Mouse (Mus musculus) forebrain, embryonic 16.5 days (tissue): ENCODE data around the gene Srbd1. TPM values are rescaled to one million over a fixed set of nuclear protein-coding genes. Genes with fewer than 3 reads are reported as not detected.
A peak's percentile ranks its signal among the peaks of the same experiment; 100 is the strongest.

Experiments used
- ATAC-seq: fragments of 200-750 bp; cut with Nextera tagmentation; 2 replicates; pipeline ENCODE4 v1.8.0; 2017; ENCODE audit warnings: mild to moderate bottlenecking, moderate library complexity
- H3K27ac ChIP-seq: fragments of 300-500 bp; sonication (generic); 2 replicates; pipeline ENCODE4 v1.5.1; 2014; ENCODE audit warnings: low read length, control low read depth
- H3K27me3 ChIP-seq: fragments of 300-500 bp; sonication (generic); replicated peaks from 2 replicates; pipeline ENCODE4 v1.6.1; 2014; ENCODE audit warnings: low read length; ENCODE audit not compliant: control insufficient read depth, insufficient read depth
- H3K36me3 ChIP-seq: fragments of 300-500 bp; sonication (generic); 2 replicates; pipeline ENCODE4 v1.6.1; 2014; ENCODE audit not compliant: control insufficient read depth, insufficient read depth
- H3K4me1 ChIP-seq: fragments of 300-500 bp; sonication (generic); replicated peaks from 2 replicates; pipeline ENCODE4 v1.6.1; 2014; ENCODE audit warnings: low read length; ENCODE audit not compliant: control insufficient read depth, insufficient read depth
- H3K4me2 ChIP-seq: fragments of 300-500 bp; sonication (generic); 2 replicates; pipeline ENCODE4 v1.6.1; 2014; ENCODE audit warnings: mild to moderate bottlenecking, low read length, control low read depth
- H3K4me3 ChIP-seq: fragments of 300-500 bp; sonication (generic); replicated peaks from 2 replicates; pipeline ENCODE4 v1.5.1; 2014; ENCODE audit warnings: mild to moderate bottlenecking, low read length, control low read depth
- H3K9ac ChIP-seq: fragments of 300-500 bp; sonication (generic); replicated peaks from 2 replicates; pipeline ENCODE4 v1.6.1; 2014; ENCODE audit warnings: low read depth, low read length, control low read depth
- H3K9me3 ChIP-seq: fragments of 300-500 bp; sonication (generic); 2 replicates; pipeline ENCODE4 v1.6.1; 2016; ENCODE audit warnings: low read length; ENCODE audit not compliant: control insufficient read depth
- WGBS: fragments of 180-500 bp; shearing (Covaris S2); extraction: QIAGEN DNeasy Blood & Tissue Kit; methylation state at CpG from one replicate; pipeline ENCODE4 v1.1.7; 2014; 5-methylcytosine and 5-hydroxymethylcytosine counted together
- polyA plus RNA-seq: library from polyadenylated mRNA; unstranded; fragments of >200 nt; fragmentation: Nextera tagmentation; extraction: Ambion mirVana; gene quantifications from 2 replicates; pipeline ENCODE4 v1.2.1, GENCODE M21; 2015

The Srbd1 gene
- polyA plus RNA-seq, 1 experiment from 2014 or later: 17.9 TPM

DNA sequence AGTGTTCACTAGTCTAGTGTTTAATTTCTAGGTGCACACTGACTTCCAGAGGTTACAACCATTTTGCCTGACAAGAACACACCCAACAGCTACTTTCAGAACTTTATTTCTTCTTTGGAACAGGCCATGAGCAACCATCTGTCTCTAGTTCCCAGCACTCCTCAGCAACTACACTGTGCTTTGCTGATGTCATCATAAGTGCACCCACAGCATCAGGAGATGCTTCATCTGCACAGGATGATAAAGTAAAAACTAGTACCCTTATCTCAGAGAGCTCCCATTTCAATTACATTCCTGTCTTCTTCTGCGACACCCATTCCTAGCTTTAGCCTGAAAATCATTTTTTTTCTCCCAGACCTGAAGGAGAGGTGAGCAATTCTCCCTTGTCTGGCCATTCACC, 51.9 kb downstream of the Srbd1 start:
- no peak overlapping the region for H3K9ac ChIP-seq
- H3K4me1 ChIP-seq: peaks cover 8% of the 10 kb centered on the region; the same call in 1 of the 2 replicates
- no peaks in the 10 kb centered on the region for H3K36me3 ChIP-seq
- H3K27me3 ChIP-seq: no peaks in the 10 kb centered on the region
- H3K4me3 ChIP-seq: no peak overlapping the region
- 94% methylated on average over 1 of the region's 1 CpGs for WGBS
- no peak overlapping the region for H3K27ac ChIP-seq
- no peak for ATAC-seq
- no peak overlapping the region for H3K4me2 ChIP-seq
- no peaks in the 10 kb centered on the region for H3K9me3 ChIP-seq

- no peak overlapping the region for H3K4me3 ChIP-seq
- H3K4me1 ChIP-seq: peaks cover 8% of the 10 kb centered on the region; the same call in 1 of the 2 replicates
- no peaks in the 10 kb centered on the region for H3K27me3 ChIP-seq
- no peak overlapping the region for H3K4me2 ChIP-seq
- ATAC-seq: no peak
- no peak overlapping the region for H3K27ac ChIP-seq
- 49% methylated on average over 1 of the region's 1 CpGs for WGBS
- H3K9ac ChIP-seq: no peak overlapping the region
- no peaks in the 10 kb centered on the region for H3K9me3 ChIP-seq
- H3K36me3 ChIP-seq: no peaks in the 10 kb centered on the region
Observed at GRCm38 (mm10) chr17:86091631-86092030, 53.3 kb downstream of the Srbd1 start.

DNA sequence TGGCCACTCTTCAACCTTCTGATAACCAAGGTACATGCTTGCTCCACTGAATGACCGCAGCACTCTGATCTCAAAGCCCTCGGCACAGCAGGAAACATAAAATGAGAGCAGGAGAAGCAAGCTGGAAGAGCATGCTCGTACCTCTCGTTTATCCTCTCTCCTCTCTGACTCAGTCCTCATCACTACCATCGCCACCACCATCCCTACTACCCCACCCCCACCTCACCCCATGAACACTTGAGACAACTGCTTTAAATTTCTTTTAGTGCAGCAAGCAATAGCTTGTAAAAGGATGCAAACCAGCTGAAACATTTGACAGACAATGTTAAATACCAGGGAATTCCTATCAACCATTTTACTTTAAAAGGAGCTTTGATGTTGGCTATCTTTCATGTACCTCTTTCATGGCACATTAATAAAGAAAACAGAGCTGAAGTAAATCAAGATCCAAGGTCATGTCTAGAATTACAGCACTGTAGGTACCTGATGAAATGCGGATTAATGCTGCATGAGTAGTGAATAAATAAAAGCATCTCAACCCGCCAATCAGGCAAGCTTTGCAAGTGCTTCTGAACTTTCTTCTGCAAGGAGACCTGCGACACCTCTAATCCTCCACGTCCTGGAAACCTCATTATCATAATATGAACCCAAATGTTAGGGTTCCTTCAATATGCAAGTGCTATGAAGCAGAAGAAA, 54.9 kb downstream of the Srbd1 start:
- Histone ChIP-seq H3K4me2 (no peak overlapping the region), H3K36me3 (no peaks in the 10 kb centered on the region), H3K9ac (no peak overlapping the region), H3K4me1 (peaks cover 8% of the 10 kb centered on the region; the same call in 1 of the 2 replicates), H3K27ac (no peak overlapping the region), H3K27me3 (no peaks in the 10 kb centered on the region), H3K4me3 (no peak overlapping the region), H3K9me3 (no peaks in the 10 kb centered on the region)
- WGBS: 16% methylated on average over 9 of the region's 9 CpGs
- ATAC-seq: no peak

GRCm38 (mm10) chr17:86087922-86088321, 57.1 kb downstream of the Srbd1 start:
- no peak for ATAC-seq
- H3K27ac ChIP-seq: no peak overlapping the region
- H3K27me3 ChIP-seq: no peaks in the 10 kb centered on the region
- no peak overlapping the region for H3K4me3 ChIP-seq
- peaks cover 11% of the 10 kb centered on the region; the same call in 1 of the 2 replicates for H3K4me1 ChIP-seq
- no peaks in the 10 kb centered on the region for H3K9me3 ChIP-seq
- no peak overlapping the region for H3K4me2 ChIP-seq
- 92% methylated on average over 9 of the region's 9 CpGs for WGBS
- H3K36me3 ChIP-seq: no peaks in the 10 kb centered on the region
- no peak overlapping the region for H3K9ac ChIP-seq

DNA sequence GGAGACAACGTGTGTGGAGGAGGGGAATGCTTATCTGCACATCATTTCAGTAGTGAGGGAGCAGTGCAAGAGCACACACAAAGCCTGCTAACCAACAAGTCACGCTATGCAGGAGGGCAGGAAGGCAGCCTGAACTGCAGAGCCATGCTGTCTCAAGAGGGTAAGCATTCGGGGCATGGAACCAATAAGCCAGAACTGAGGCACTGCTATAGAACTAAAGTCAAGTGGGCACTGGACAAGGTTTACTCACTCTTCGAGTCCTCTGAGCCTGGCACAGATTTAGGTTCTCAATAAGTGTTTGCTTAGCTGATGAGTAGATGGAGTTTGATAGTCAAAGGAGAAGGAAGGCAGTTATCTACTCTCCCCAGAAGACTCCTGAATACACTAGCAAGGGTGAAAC, 58.8 kb downstream of the Srbd1 start:
- Histone ChIP-seq H3K9me3 (no peaks in the 10 kb centered on the region), H3K36me3 (no peaks in the 10 kb centered on the region), H3K27ac (no peak overlapping the region), H3K9ac (no peak overlapping the region), H3K4me1 (peaks cover 11% of the 10 kb centered on the region; the same call in 1 of the 2 replicates), H3K4me3 (no peak overlapping the region), H3K27me3 (no peaks in the 10 kb centered on the region), H3K4me2 (no peak overlapping the region)
- no peak for ATAC-seq
- WGBS: 89% methylated on average over 4 of the region's 4 CpGs

DNA sequence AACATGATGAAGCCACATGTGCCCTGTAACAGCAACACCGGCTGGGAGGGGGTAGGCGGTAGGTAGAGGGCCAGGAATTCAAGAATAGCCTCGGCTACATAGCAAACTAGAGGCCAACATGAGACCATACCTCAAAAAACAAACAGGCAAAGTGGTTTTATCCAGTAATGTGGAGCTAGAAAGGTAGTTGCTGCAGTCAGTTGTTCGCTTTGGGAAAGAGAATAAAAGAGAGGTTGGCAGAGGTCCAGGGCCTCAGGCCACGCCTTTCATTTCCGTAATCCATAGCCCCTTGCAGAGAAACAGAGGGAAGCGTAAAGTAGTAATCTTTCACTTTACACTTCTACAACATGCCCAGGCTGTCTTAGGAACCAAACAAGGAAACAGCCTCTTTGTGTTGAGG, 61.8 kb downstream of the Srbd1 start:
- H3K9me3 ChIP-seq: no peaks in the 10 kb centered on the region
- H3K4me2 ChIP-seq: no peak overlapping the region
- H3K27me3 ChIP-seq: no peaks in the 10 kb centered on the region
- H3K27ac ChIP-seq: no peak overlapping the region
- peaks cover 3% of the 10 kb centered on the region; the same call in 1 of the 2 replicates for H3K4me1 ChIP-seq
- no peaks in the 10 kb centered on the region for H3K36me3 ChIP-seq
- 24% methylated on average over 7 of the region's 7 CpGs for WGBS
- no peak for ATAC-seq
- H3K4me3 ChIP-seq: no peak overlapping the region
- no peak overlapping the region for H3K9ac ChIP-seq

DNA sequence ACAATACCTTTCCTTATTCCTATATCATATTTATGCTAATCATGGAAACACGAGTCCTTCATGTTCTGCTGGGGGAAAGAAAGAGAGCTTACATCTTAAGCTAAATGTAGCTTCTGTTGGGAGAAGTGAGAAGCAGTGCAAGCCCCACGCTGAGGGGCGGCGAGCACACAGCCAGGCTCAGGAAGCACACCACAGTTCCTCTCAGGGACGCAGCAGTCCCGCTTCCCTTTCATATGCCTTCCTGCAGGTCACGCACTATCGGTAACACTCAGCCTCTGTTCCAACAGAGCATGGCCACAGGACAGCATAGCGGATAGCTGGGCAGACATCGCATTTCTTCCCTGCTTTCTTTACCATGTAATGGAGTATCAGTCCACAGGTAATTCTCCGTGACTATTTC, 66.9 kb downstream of the Srbd1 start:
- no peak overlapping the region for H3K9ac ChIP-seq
- 83% methylated on average over 11 of the region's 11 CpGs for WGBS
- no peak overlapping the region for H3K4me2 ChIP-seq
- H3K36me3 ChIP-seq: no peaks in the 10 kb centered on the region
- H3K27me3 ChIP-seq: no peaks in the 10 kb centered on the region
- no peaks in the 10 kb centered on the region for H3K9me3 ChIP-seq
- H3K27ac ChIP-seq: no peak overlapping the region
- peaks cover 5% of the 10 kb centered on the region; the same call in 1 of the 2 replicates for H3K4me1 ChIP-seq
- H3K4me3 ChIP-seq: no peak overlapping the region
- ATAC-seq: no peak

- no peaks in the 10 kb centered on the region for H3K36me3 ChIP-seq
- H3K27me3 ChIP-seq: no peaks in the 10 kb centered on the region
- no peak overlapping the region for H3K27ac ChIP-seq
- H3K4me1 ChIP-seq: no peaks in the 10 kb centered on the region
- H3K9ac ChIP-seq: no peak overlapping the region
- no peak overlapping the region for H3K4me3 ChIP-seq
- H3K4me2 ChIP-seq: no peak overlapping the region
- ATAC-seq: no peak
- H3K9me3 ChIP-seq: no peaks in the 10 kb centered on the region
- whole genome bisulfite sequencing: 99% methylated on average over 3 of the region's 3 CpGs
Observed at GRCm38 (mm10) chr17:86067444-86067843, 77.5 kb downstream of the Srbd1 start.

DNA sequence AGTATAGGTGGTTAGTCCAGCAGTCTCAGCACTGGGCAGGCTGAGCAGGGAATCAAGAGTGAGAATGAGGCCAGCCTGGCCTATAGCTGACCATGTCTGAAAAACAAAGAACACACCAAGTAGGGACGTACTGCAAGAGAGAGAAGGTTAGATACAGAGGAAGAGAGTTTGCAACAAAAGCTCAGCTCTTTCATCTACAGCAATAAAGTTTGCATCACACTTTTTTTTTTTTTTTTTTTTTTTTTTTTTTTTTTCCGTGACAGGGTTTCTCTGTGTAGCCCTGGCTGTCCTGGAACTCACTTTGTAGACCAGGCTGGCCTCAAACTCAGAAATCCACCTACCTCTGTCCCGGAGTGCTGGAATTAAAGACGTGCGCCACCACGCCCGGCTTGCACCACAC, 79.1 kb downstream of the Srbd1 start:
- no peak for ATAC-seq
- H3K9ac ChIP-seq: no peak overlapping the region
- no peaks in the 10 kb centered on the region for H3K27me3 ChIP-seq
- H3K36me3 ChIP-seq: no peaks in the 10 kb centered on the region
- no peaks in the 10 kb centered on the region for H3K4me1 ChIP-seq
- no peak overlapping the region for H3K27ac ChIP-seq
- no peak overlapping the region for H3K4me3 ChIP-seq
- H3K9me3 ChIP-seq: no peaks in the 10 kb centered on the region
- WGBS: 82% methylated on average over 7 of the region's 7 CpGs
- no peak overlapping the region for H3K4me2 ChIP-seq

- 17% methylated on average over 5 of the region's 5 CpGs for WGBS
- H3K4me1 ChIP-seq: no peaks in the 10 kb centered on the region
- ATAC-seq: peak; percentile 76
Observed at GRCm38 (mm10) chr17:86063461-86063860, 81.5 kb downstream of the Srbd1 start.

More at GRCm38 (mm10) chr17:86063461-86063860, 81.5 kb downstream of the Srbd1 start:
- no peak overlapping the region for H3K27ac ChIP-seq
- no peak overlapping the region for H3K9ac ChIP-seq
- no peak overlapping the region for H3K4me3 ChIP-seq
- H3K9me3 ChIP-seq: no peaks in the 10 kb centered on the region; the same call in 1 of the 2 replicates
- no peaks in the 10 kb centered on the region for H3K36me3 ChIP-seq
- H3K4me2 ChIP-seq: no peak overlapping the region
- no peaks in the 10 kb centered on the region for H3K27me3 ChIP-seq
